Mouse (Mus musculus) myocyte (in vitro differentiated cells): ENCODE results near the gene Gngt2.

Source experiments
- CEBPB ChIP-seq: IDR thresholded peaks from 2 replicates; pipeline ENCODE4 v1.6.1; 2011; ENCODE audit warnings: mild to moderate bottlenecking, moderate library complexity; ENCODE audit not compliant: poor library complexity, insufficient read depth, severe bottlenecking
- E2F4 ChIP-seq: IDR thresholded peaks from one replicate; pipeline ENCODE4 v1.6.1; 2011; ENCODE audit warnings: mild to moderate bottlenecking, control low read depth, moderate library complexity; ENCODE audit not compliant: insufficient read depth
- MAX ChIP-seq: IDR thresholded peaks from one replicate; pipeline ENCODE4 v1.6.1; 2011; ENCODE audit warnings: low read depth, mild to moderate bottlenecking, control low read depth
- MYOD1 ChIP-seq, 3 experiments: IDR thresholded peaks; one replicate each; pipeline ENCODE4 v1.6.1; 2011; ENCODE audit warnings: control low read depth in 2 of 3, low read depth in 2 of 3, mild to moderate bottlenecking in 2 of 3, moderate library complexity in 1 of 3; ENCODE audit not compliant: insufficient read length in 2 of 3, control insufficient read depth in 1 of 3
- MYOG ChIP-seq, 3 experiments: IDR thresholded peaks; one replicate each; pipeline ENCODE4 v1.6.1; 2011; ENCODE audit warnings: control low read depth in 2 of 3, low read depth in 2 of 3, mild to moderate bottlenecking in 2 of 3; ENCODE audit not compliant: insufficient read length in 2 of 3, control insufficient read depth in 1 of 3, insufficient read depth in 1 of 3
- POLR2A ChIP-seq: IDR thresholded peaks from one replicate; pipeline ENCODE4 v1.6.1; 2011; ENCODE audit warnings: low read depth, mild to moderate bottlenecking, control low read depth, moderate library complexity; ENCODE audit not compliant: insufficient read length
- POLR2AphosphoS2 ChIP-seq: IDR thresholded peaks from one replicate; pipeline ENCODE4 v1.6.1; 2011; ENCODE audit warnings: low read depth, control low read depth; ENCODE audit not compliant: insufficient read length
- REST ChIP-seq: IDR thresholded peaks from one replicate; pipeline ENCODE4 v1.6.1; 2011; ENCODE audit warnings: mild to moderate bottlenecking, control low read depth, moderate library complexity; ENCODE audit not compliant: insufficient read depth, insufficient read length
- SRF ChIP-seq: IDR thresholded peaks from one replicate; pipeline ENCODE4 v1.6.1; 2011; ENCODE audit warnings: low read depth; ENCODE audit not compliant: control insufficient read depth, insufficient read length
- TCF12 ChIP-seq: IDR thresholded peaks from one replicate; pipeline ENCODE4 v1.6.1; 2011; ENCODE audit warnings: mild to moderate bottlenecking, control low read depth; ENCODE audit not compliant: poor library complexity, insufficient read depth, severe bottlenecking
- TCF3 ChIP-seq: IDR thresholded peaks from one replicate; pipeline ENCODE4 v1.6.1; 2011; ENCODE audit warnings: low read depth, control low read depth; ENCODE audit not compliant: insufficient read length
- USF1 ChIP-seq: IDR thresholded peaks from one replicate; pipeline ENCODE4 v1.6.1; 2011; ENCODE audit warnings: low read depth, mild to moderate bottlenecking, control low read depth, moderate library complexity

- TF ChIP-seq POLR2A, result no peak
- TF ChIP-seq CEBPB, result no peak
- no peak for TF ChIP-seq POLR2AphosphoS2
- TF ChIP-seq USF1, result no peak
- no peak for TF ChIP-seq E2F4
- TF ChIP-seq MYOD1 (IDR thresholded peaks at IDR 0.05; ENCODE audit: control insufficient read depth in 1 of 3, insufficient read length in 2 of 3, low read depth in 2 of 3), result no peak
- TF ChIP-seq TCF12, result no peak
- TF ChIP-seq MYOG (IDR thresholded peaks at IDR 0.05; ENCODE audit: control insufficient read depth in 1 of 3, insufficient read depth in 1 of 3, insufficient read length in 2 of 3, low read depth in 2 of 3), result no peak
- TF ChIP-seq MAX, result no peak
- no peak for TF ChIP-seq SRF
- TF ChIP-seq REST, result no peak
- TF ChIP-seq TCF3, result no peak
These were observed 3.3 kb upstream of the Gngt2 start for GRCm38 (mm10) chr11:95833631-95834142.
